Mouse (Mus musculus) thymus, adult 2 months (tissue): Measurements from ENCODE around the gene Shroom3.

Source experiments
- CTCF ChIP-seq: fragments of 200-500 bp; IDR thresholded peaks from 2 replicates; pipeline ENCODE4 v1.5.1; 2012; ENCODE audit warnings: mild to moderate bottlenecking, control low read depth, low read length, moderate library complexity, borderline replicate concordance; ENCODE audit not compliant: control insufficient read depth, poor library complexity, insufficient read depth; ENCODE audit errors: extremely low read depth
- POLR2A ChIP-seq: fragments of 200-500 bp; IDR thresholded peaks from 2 replicates; pipeline ENCODE4 v1.6.1; 2012; ENCODE audit warnings: mild to moderate bottlenecking, low read length, control low read depth, moderate library complexity; ENCODE audit not compliant: control insufficient read depth, poor library complexity, insufficient read depth; ENCODE audit errors: extremely low read depth

DNA sequence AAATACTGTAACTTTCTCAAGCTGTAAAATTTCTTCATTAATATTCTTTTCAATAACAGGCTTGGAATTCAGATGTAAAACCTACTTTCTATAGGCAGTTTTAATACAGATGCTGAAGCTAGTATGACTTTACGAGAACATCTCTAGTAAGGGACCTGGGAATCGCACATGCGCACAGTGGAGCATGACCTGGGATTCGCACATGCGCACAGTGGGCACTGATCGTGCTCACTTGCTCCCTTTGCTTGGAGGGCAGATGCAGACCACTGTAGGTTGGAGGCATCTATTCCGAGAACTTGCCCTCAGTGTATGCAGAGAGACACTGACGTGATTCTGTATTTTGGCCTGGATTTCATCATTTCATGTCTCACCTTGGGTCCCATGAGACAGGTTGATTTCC lies 212.6 kb downstream of the Shroom3 start:
- TF ChIP-seq CTCF (no peak), POLR2A (no peak)
